Mouse (Mus musculus) forebrain, embryonic 12.5 days (tissue): ENCODE measurements around the gene Omt2b. TPM values are rescaled to one million over a fixed set of nuclear protein-coding genes. Genes with fewer than 3 reads are reported as not detected.
A peak's percentile ranks its signal among the peaks of the same experiment; 100 is the strongest.

Experiments used
- ATAC-seq: fragments of 200-750 bp; cut with Nextera tagmentation; 2 replicates; pipeline ENCODE4 v1.8.0; 2017; ENCODE audit warnings: moderate TSS enrichment; ENCODE audit not compliant: low FRiP score
- H3K27ac ChIP-seq: fragments of 300-500 bp; sonication (generic); 2 replicates; pipeline ENCODE4 v1.5.1; 2016; ENCODE audit warnings: mild to moderate bottlenecking
- H3K27me3 ChIP-seq: fragments of 300-500 bp; sonication (generic); 2 replicates; pipeline ENCODE4 v1.6.1; 2016; ENCODE audit warnings: mild to moderate bottlenecking
- H3K36me3 ChIP-seq: fragments of 300-500 bp; sonication (generic); replicated peaks from 2 replicates; pipeline ENCODE4 v1.6.1; 2016; ENCODE audit warnings: mild to moderate bottlenecking
- H3K4me1 ChIP-seq: fragments of 300-500 bp; sonication (generic); 2 replicates; pipeline ENCODE4 v1.6.1; 2016
- H3K4me2 ChIP-seq: fragments of 300-500 bp; sonication (generic); 2 replicates; pipeline ENCODE4 v1.6.1; 2016; ENCODE audit warnings: mild to moderate bottlenecking, moderate library complexity
- H3K4me3 ChIP-seq: fragments of 300-500 bp; sonication (generic); replicated peaks from 2 replicates; pipeline ENCODE4 v1.5.1; 2016; ENCODE audit warnings: mild to moderate bottlenecking
- H3K9ac ChIP-seq: fragments of 300-500 bp; sonication (generic); 2 replicates; pipeline ENCODE4 v1.6.1; 2016; ENCODE audit warnings: mild to moderate bottlenecking
- H3K9me3 ChIP-seq: fragments of 300-500 bp; sonication (generic); 2 replicates; pipeline ENCODE4 v1.6.1; 2016
- WGBS: fragments of 180-500 bp; shearing (Covaris S2); methylation state at CpG from one replicate; pipeline ENCODE4 v1.1.7; 2016; 5-methylcytosine and 5-hydroxymethylcytosine counted together
- polyA plus RNA-seq: library from polyadenylated mRNA; unstranded; fragments of >200 nt; fragmentation: Nextera tagmentation; extraction: Ambion mirVana; gene quantifications from 2 replicates; pipeline ENCODE4 v1.2.1, GENCODE M21; 2016

Gene Omt2b
- polyA plus RNA-seq, 1 experiment from 2014 or later: not detected

GRCm38 (mm10) chr9:78374397-78374796 is 47.0 kb downstream of the Omt2b start:
- 61% methylated on average over 5 of the region's 5 CpGs for WGBS
- peaks cover 7% of the 10 kb centered on the region; the same call in 1 of the 2 replicates for H3K27me3 ChIP-seq
- H3K4me2 ChIP-seq: no peak overlapping the region
- no peaks in the 10 kb centered on the region for H3K9me3 ChIP-seq
- no peak overlapping the region for H3K4me3 ChIP-seq
- H3K36me3 ChIP-seq: no peaks in the 10 kb centered on the region
- H3K4me1 ChIP-seq: peaks cover 13% of the 10 kb centered on the region
- no peak for ATAC-seq
- H3K27ac ChIP-seq: no peak overlapping the region
- no peak overlapping the region for H3K9ac ChIP-seq

GRCm38 (mm10) chr9:78374885-78375389 is 47.5 kb downstream of the Omt2b start:
- H3K9ac ChIP-seq: no peak overlapping the region
- H3K4me3 ChIP-seq: no peak overlapping the region
- H3K27me3 ChIP-seq: peaks cover 12% of the 10 kb centered on the region; the same call in 1 of the 2 replicates
- H3K27ac ChIP-seq: no peak overlapping the region
- no peaks in the 10 kb centered on the region for H3K36me3 ChIP-seq
- H3K9me3 ChIP-seq: no peaks in the 10 kb centered on the region
- peaks cover 13% of the 10 kb centered on the region for H3K4me1 ChIP-seq
- H3K4me2 ChIP-seq: no peak overlapping the region
- ATAC-seq: no peak
- 83% methylated on average over 1 of the region's 1 CpGs for WGBS

GRCm38 (mm10) chr9:78375486-78375885 is 48.1 kb downstream of the Omt2b start:
- Histone ChIP-seq H3K9me3 (no peaks in the 10 kb centered on the region), H3K4me1 (peaks cover 13% of the 10 kb centered on the region), H3K9ac (no peak overlapping the region), H3K27ac (no peak overlapping the region), H3K4me2 (no peak overlapping the region), H3K27me3 (peaks cover 14% of the 10 kb centered on the region; the same call in 1 of the 2 replicates), H3K4me3 (no peak overlapping the region), H3K36me3 (no peaks in the 10 kb centered on the region)
- WGBS: 82% methylated on average over 4 of the region's 4 CpGs
- no peak for ATAC-seq

DNA sequence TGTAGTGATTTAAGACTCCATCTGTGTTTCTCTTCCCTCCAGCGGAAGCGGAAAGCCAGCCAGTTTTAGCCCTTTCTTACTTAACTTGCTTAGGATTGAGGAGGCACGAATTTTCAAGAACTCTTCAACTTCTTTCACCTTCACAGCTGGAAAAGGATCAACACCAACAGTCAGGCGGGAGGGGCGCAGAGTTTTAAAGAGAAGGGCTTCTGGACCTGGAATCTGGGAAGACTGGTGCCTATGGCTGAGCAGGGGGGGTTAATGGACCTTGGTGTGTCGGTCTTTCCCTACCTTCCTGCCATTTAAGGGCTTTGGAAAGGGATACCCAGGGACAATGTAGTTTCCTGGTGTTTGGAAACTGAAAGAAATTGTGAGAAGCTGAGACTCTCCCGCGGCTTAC is 50.2 kb downstream of the Omt2b start:
- 20% methylated on average over 8 of the region's 8 CpGs for WGBS
- no peak for ATAC-seq
- Histone ChIP-seq H3K4me3 (peak overlapping the region; percentile 36), H3K36me3 (no peaks in the 10 kb centered on the region), H3K27me3 (peaks cover 14% of the 10 kb centered on the region; the same call in 1 of the 2 replicates), H3K9me3 (no peaks in the 10 kb centered on the region), H3K27ac (no peak overlapping the region), H3K9ac (no peak overlapping the region), H3K4me2 (peak overlapping the region; percentile 62), H3K4me1 (peaks cover 13% of the 10 kb centered on the region)

- WGBS: 3% methylated on average over 20 of the region's 23 CpGs
- peaks cover 14% of the 10 kb centered on the region; the same call in 1 of the 2 replicates for H3K27me3 ChIP-seq
- peak; percentile 92 for ATAC-seq
- peaks cover 13% of the 10 kb centered on the region for H3K4me1 ChIP-seq
- no peaks in the 10 kb centered on the region for H3K9me3 ChIP-seq
- H3K27ac ChIP-seq: no peak within 1 kb of the TSS
- peak within 1 kb of the TSS; percentile 36 for H3K4me3 ChIP-seq
- H3K9ac ChIP-seq: peak within 1 kb of the TSS; percentile 49
- no peaks in the 10 kb centered on the region for H3K36me3 ChIP-seq
- peak within 1 kb of the TSS; percentile 62 for H3K4me2 ChIP-seq
Observed at GRCm38 (mm10) chr9:78378113-78378785, 50.9 kb downstream of the Omt2b start, which contains the start of gene Ooep. Gene Ooep, minus strand, starts transcription at chr9:78378725.

Other genes with a start within 250 kb of the Omt2b start
- gene Fbxo9, start 218.5 kb upstream of the Omt2b start, polyA plus RNA-seq: 32.7 and 35.9 TPM in 2 replicates
- gene Ick, start 218.4 kb upstream of the Omt2b start, polyA plus RNA-seq: 35.5 and 38.4 TPM in 2 replicates
- gene Gsta4, start 144.8 kb upstream of the Omt2b start, polyA plus RNA-seq: 36.7 and 43.0 TPM in 2 replicates
- gene Gsta1, start 96.9 kb upstream of the Omt2b start, polyA plus RNA-seq: not detected in 2 replicates
- not detected in 2 replicates for gene Gm3776, start 70.5 kb upstream of the Omt2b start, polyA plus RNA-seq
- gene Gm10639, start 37.7 kb upstream of the Omt2b start, polyA plus RNA-seq: not detected in 2 replicates
- gene Omt2a, start 12.8 kb upstream of the Omt2b start, polyA plus RNA-seq: not detected in 2 replicates
- gene Gsta2, start 28.2 kb downstream of the Omt2b start, polyA plus RNA-seq: not detected in 2 replicates
- 0.81 and 1.8 TPM in 2 replicates for gene Dppa5a, start 40.6 kb downstream of the Omt2b start, polyA plus RNA-seq
- gene Ooep, start 51.1 kb downstream of the Omt2b start, polyA plus RNA-seq: 5.6 and 6.3 TPM in 2 replicates
- gene Ddx43, start 68.2 kb downstream of the Omt2b start, polyA plus RNA-seq: 0.17 and 0.27 TPM in 2 replicates
- gene Cgas, start 115.6 kb downstream of the Omt2b start, polyA plus RNA-seq: 0.46 and 0.69 TPM in 2 replicates
- 24.4 and 26.1 TPM in 2 replicates for gene Mto1, start 120.6 kb downstream of the Omt2b start, polyA plus RNA-seq
- 0.68 and 0.75 TPM in 2 replicates for gene Gm17324, start 121.2 kb downstream of the Omt2b start, polyA plus RNA-seq
- gene Eef1a1, start 161.6 kb downstream of the Omt2b start, polyA plus RNA-seq: 3,508 and 3,592 TPM in 2 replicates